Mouse (Mus musculus) bone marrow macrophage, adult 2 months (primary cell): ENCODE measurements around the gene Gnai3. TPM values are rescaled to one million over a fixed set of nuclear protein-coding genes. Genes with fewer than 3 reads are reported as not detected.
A peak's percentile ranks its signal among the peaks of the same experiment; 100 is the strongest.

Experiments
- H3K27ac ChIP-seq: 2 replicates; pipeline ENCODE4 v1.5.1; 2012; ENCODE audit warnings: low read depth, low read length; ENCODE audit not compliant: insufficient read depth
- H3K4me1 ChIP-seq: 2 replicates; pipeline ENCODE4 v1.6.1; 2012; ENCODE audit warnings: low read length; ENCODE audit not compliant: control insufficient read depth, insufficient read depth
- H3K4me3 ChIP-seq: 2 replicates; pipeline ENCODE4 v1.5.1; 2012; ENCODE audit warnings: mild to moderate bottlenecking, low read length, moderate library complexity; ENCODE audit not compliant: insufficient read depth
- CTCF ChIP-seq: IDR thresholded peaks from 2 replicates; pipeline ENCODE4 v1.5.1; 2012; ENCODE audit warnings: low read depth, mild to moderate bottlenecking, low read length, moderate library complexity
- POLR2A ChIP-seq: IDR thresholded peaks from 2 replicates; pipeline ENCODE4 v1.6.1; 2012; ENCODE audit warnings: mild to moderate bottlenecking, low read depth, low read length, borderline replicate concordance
- polyA plus RNA-seq: library from polyadenylated mRNA; stranded (reverse); fragments of >200 nt; gene quantifications from 2 replicates; pipeline ENCODE4 v1.2.4, GENCODE M21; 2012; ENCODE audit not compliant: missing spikeins, insufficient read depth, insufficient read length

Gnai3 gene
- polyA plus RNA-seq, 1 experiment = 65.1 TPM

DNA sequence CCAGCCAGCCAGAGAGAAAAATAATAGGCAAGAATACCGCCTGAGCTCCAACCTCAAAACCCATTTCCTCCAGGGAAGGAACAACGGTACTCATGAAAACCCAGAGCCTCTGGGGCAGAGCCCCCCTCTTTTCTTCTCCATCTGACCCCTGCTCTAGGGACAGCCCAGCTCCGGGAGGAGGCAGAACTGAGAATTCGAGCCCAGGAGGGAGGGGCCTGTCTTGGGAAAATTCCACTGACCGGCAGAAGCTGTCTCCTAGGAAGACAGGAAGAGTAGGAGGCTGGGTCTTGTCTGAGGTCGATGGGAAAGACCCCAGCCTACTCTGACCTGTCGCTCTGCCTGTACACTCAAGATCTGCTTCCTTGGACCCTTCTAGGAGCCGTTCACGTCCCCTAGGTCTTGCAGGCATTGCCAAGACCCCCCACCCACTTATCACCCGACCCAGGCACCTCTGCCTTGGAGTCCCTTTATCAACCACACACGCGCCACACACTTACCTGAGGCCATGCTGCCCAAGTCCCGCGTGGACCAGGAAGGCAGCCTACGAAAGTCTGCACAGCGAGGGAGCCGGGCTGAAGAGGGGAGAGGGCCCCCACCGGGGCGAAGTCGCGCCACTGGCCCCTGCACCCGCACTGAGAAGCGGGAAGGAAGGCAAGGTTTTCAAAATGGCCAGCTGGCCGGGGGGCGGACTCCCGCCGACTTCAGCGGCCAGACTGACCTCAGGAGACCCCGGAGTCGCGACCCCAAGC, 60.1 kb downstream of the Gnai3 start:
- peak overlapping the region; percentile 63 for H3K27ac ChIP-seq
- peaks cover 41% of the 10 kb centered on the region for H3K4me1 ChIP-seq
- peak overlapping the region; percentile 66 for H3K4me3 ChIP-seq
- TF ChIP-seq CTCF (no peak), POLR2A (no peak)

DNA sequence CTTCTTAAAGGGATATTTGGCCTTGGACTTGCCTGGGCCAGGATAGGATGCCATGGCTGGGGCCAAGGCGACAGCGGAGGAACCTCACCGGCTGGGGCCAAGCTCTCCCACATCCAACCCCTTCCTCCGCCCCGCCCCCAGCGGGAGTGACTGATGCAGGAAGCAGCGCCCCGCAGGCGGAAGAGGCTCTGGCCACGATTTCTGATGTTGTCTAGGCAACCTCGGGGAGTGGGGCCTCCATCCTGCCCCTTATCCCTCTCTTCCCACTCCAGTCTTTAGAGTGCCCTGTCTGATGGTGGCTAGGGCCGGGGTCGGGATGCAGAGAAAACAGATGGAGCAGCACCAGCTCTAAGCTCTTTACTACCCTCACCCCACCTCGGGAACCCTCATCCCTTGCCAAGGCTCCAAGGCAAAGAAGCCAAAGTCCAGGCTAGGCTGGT, 60.6 kb downstream of the Gnai3 start:
- TF ChIP-seq CTCF (no peak), POLR2A (no peak)
- Histone ChIP-seq H3K4me1 (peaks cover 41% of the 10 kb centered on the region), H3K4me3 (peak overlapping the region; percentile 66), H3K27ac (peak overlapping the region; percentile 63)

DNA sequence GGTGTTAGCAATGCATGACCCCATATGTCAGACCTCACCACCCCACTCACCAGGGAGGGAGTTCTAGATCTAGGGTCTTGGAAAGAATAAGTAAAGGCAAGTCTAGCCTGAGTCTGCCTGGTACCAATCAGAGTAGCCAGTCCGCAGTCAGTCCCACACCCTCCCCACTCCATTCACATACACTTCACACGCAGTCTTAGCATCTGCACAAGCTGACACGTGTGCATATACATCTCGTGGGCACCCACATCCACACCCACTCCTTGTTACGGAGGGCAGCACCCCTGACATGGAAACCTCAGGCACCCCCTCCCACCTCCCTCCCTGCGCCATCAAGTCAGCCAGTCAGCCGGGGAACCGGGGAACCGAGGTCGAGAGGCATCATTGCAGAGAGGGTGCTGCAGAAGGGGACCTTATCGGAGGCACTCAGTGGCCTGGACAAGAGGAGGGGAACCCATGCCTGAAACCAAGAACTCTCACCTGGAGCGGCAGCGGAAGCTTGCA, 61.1 kb downstream of the Gnai3 start:
- TF ChIP-seq POLR2A = no peak
- no peak for TF ChIP-seq CTCF
- peaks cover 41% of the 10 kb centered on the region for H3K4me1 ChIP-seq
- H3K27ac ChIP-seq = no peak overlapping the region
- peak overlapping the region; percentile 66 for H3K4me3 ChIP-seq

DNA sequence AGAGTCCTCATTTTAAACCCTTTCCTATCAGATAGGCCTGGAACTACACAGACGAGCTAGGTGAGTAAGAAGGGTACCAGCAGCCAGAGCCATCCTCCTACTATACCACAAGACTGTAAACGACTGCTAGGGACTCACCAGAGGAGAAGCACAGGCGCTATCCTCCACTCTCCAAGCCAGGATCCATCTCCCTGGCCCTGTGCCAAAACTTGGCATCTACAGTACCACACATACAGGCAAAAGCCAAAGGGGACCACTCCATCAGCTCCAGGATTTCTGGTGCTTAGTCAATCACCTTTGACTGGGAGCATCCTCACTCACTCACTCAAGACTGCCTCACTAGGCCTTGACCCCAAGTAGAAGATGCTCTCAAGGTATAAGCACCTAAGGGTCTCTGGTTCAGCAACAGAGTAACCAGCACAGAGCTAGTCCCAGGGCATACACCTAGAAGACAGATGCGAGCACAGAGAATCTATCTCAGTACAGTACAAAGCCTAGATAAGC, 62.0 kb downstream of the Gnai3 start:
- Histone ChIP-seq H3K4me3 (no peak overlapping the region), H3K4me1 (peaks cover 39% of the 10 kb centered on the region), H3K27ac (no peak overlapping the region)
- no peak for TF ChIP-seq CTCF
- TF ChIP-seq POLR2A = no peak

DNA sequence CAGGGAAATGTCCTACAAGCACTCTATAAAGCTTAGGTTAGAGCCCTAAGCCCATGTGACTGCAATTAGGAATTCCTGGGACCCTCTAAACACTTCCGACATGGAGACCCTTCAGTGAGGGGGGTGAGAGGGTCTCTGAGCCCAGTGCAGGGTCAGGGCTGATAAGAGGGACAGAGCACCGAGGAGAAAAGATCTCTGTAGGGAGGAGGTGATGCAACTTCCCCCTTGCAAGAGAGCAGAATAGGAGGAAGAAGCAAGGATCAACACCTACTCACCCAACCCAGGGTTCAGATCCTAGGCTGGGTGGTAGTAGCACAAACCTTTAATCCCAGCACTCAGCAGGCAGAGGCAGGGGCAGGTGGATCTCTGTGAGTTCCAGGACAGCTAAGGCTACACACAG, 62.8 kb downstream of the Gnai3 start:
- Histone ChIP-seq H3K4me3 (no peak overlapping the region; the same call in 1 of the 2 replicates), H3K4me1 (peaks cover 35% of the 10 kb centered on the region), H3K27ac (no peak overlapping the region)
- TF ChIP-seq CTCF = no peak
- TF ChIP-seq POLR2A = no peak

DNA sequence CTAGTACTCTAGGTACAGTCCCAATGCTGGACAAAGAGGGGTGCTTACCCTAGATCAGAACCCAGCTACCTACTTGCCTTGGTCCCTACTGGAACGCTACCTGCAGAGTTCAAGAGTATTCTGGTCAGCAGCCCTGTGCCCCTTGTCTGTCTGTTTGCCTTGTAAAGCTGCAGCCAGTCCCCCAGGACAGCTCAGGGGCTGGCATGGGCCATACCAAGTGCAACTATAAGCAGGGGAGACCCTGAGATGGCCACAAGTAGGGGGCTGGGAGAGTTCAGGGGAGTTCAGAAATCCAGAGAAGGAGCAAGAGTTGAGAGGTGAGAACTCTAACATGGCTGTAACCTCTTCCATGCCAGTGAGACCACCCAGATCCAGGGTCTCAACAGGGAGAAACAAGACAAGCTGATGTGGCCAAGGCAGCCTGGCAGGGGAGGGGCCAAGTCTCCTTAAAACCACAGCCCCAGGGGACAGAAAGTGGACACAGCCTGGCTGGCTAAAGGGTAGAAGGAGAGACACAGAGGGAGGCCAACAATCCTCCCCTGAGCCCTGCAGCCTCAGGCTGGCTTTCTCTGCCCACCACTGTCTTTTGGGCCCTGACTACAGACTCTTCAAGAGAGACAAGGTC, 63.6 kb downstream of the Gnai3 start:
- Histone ChIP-seq H3K27ac (no peak overlapping the region), H3K4me1 (peaks cover 34% of the 10 kb centered on the region), H3K4me3 (no peak overlapping the region)
- no peak for TF ChIP-seq CTCF
- no peak for TF ChIP-seq POLR2A

DNA sequence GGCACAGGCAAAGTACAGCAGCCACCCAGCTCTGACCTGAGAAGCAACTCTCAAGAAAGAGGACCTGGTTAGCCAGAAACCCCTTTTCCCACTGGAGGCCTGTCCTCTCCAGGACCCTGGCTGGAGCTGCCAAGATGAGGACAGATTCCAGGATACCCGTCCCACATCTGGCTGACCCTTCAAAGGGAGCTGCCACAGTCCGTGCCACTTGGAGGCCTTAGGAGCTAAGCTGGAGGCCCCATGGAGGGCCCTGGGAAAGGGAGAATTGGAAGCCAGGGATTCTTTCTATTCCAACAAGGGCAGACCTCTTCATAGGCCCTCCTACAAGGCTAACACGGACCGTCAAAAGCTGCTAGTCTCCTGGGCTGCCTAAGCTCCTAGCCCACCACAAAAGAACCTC, 64.3 kb downstream of the Gnai3 start:
- TF ChIP-seq POLR2A = no peak
- no peak for TF ChIP-seq CTCF
- no peak overlapping the region for H3K4me3 ChIP-seq
- H3K27ac ChIP-seq = no peak overlapping the region
- peaks cover 27% of the 10 kb centered on the region for H3K4me1 ChIP-seq

DNA sequence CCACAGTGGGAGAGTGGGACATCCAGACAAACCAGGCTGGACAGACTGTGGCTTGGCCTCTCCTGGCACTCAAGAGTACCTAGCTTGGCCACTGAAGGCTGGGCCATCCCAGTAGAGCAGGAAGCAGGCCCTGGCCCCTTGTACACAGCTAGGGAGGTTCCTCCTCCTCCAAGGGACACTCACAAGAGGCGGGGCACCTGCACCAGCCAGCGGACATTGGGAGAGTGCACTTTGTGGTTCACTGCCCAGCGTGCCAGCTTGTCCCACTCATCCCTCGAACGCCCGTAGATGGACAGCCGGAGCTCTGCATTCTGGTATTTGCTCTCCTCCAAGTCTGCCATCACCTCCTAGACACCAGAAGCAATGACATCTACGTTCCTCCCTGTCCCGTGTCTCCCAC, 69.1 kb downstream of the Gnai3 start:
- H3K4me1 ChIP-seq = no peaks in the 10 kb centered on the region
- no peak for TF ChIP-seq CTCF
- no peak overlapping the region for H3K4me3 ChIP-seq
- no peak overlapping the region for H3K27ac ChIP-seq

DNA sequence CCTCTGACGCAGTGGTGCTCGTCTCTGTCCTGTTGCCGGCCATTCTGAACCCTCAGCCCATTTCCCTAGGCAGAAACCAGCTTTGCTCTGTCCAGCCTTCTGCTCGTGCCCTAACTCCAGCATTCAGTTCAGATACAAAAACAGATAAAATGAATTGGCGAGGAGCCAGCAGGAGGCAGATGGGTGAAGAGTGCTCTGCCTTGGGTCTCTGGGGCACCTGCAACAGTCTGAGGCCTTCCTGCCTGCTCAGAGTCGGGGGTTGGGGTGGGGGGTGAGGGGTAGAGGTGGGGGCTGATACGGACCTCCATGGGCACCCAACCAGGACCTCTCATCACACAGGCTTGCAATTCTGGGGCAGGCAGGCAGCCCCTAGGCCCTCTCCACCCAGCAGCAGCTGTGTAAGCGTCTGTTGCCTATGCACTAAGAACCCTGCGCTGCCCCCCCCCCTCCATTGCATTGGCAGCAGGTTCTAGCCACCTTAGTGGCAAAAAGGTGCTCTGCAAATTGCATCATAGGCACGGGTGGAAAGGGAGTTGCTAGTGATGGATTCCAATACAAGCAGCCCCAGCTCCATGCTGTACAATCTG, 72.9 kb downstream of the Gnai3 start:
- peaks cover 3% of the 10 kb centered on the region; the same call in 1 of the 2 replicates for H3K4me1 ChIP-seq
- no peak overlapping the region for H3K27ac ChIP-seq
- H3K4me3 ChIP-seq = no peak overlapping the region
- TF ChIP-seq CTCF (no peak), POLR2A (no peak)
